Mouse (Mus musculus): Measurements from ENCODE around the gene C530008M17Rik.

DNA sequence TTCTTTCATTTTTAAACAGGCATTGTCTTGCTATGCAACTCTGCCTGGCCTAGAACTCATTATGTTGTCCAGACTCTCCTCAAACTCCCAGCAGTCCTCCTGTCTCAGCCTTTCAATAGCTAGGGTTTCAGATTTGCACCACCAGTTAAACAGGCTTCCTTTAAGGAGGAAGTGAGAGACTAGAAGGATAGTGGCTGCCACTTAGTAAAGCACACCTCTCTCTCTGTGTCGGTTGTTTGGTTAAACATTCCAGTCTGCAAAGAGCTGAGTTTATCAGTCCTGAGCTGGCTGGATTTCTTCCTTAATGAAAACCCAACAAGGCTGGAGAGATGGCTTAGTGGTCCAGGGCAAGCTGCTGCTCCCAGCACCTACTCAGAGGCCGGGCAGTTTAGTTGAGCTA is 236.3 kb downstream of the C530008M17Rik start:
- TF ChIP-seq CTCF (conservative IDR thresholded peaks at IDR 0.05 in 1 of 2, IDR thresholded peaks at IDR 0.05 in 1 of 2; ENCODE audit: low read depth in 2 of 2, low read length in 2 of 2) = no peak
- no peak for TF ChIP-seq MAZ (IDR thresholded peaks at IDR 0.05; ENCODE audit: low read depth, low read length)

Measured in CH12.LX (cell line).